Mouse (Mus musculus): ENCODE results near the gene Limk2.

Limk2 gene

GRCm38 (mm10) chr11:3412111-3412510 is 3.1 kb upstream of the Limk2 start:
- DNase-seq (ENCODE audit: low spot score in 2 of 2) = no peak

- no peak for DNase-seq (ENCODE audit: low spot score in 2 of 2)
These were observed 625 bp downstream of the Limk2 start for GRCm38 (mm10) chr11:3408131-3408996.

GRCm38 (mm10) chr11:3404287-3405047 is 4.5 kb downstream of the Limk2 start:
- DNase-seq (ENCODE audit: low spot score in 2 of 2) = no peak

DNA sequence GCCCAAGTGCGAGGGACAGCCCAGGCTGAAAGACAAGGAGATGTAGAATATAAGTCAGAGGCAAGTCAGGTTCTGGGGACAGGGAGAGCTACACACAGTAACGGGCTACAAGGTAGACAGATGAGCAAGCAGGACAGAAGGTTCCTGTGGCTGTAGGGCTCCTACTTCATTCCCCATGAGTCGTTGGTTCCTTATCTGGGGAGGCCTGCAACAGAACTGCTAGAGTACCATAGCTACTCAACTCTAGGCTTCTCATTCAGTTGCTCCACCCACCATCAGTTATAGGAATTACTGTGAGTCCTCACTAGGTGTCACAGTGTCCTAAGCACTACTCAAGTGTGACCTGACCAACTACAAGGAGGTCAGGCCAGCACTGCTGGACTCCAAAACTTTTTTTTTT is 6.0 kb downstream of the Limk2 start:
- no peak for DNase-seq (ENCODE audit: low spot score in 2 of 2)

- DNase-seq (ENCODE audit: low spot score in 2 of 2) = no peak
These were observed 10.7 kb downstream of the Limk2 start for GRCm38 (mm10) chr11:3398318-3398717.

DNA sequence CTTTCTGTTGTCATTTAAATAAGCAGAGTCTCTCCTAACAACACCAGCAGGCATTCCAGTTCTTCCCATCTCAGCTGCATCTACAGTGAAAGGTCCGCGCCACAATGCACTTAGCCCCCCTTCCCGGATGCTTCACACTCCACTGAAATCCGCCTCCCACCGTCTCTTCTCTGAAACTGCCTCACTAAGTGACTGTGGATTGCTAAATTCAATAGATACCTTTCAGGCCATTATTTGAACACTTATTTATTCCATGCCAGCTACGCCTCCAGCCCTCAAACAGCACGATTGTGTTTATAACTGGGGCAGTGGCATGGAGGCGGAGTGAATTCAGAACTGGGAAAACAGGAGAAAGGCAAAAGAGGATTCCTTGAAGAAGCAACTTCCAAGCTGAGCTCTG is 12.4 kb downstream of the Limk2 start:
- DNase-seq (ENCODE audit: low spot score in 2 of 2) = no peak

DNA sequence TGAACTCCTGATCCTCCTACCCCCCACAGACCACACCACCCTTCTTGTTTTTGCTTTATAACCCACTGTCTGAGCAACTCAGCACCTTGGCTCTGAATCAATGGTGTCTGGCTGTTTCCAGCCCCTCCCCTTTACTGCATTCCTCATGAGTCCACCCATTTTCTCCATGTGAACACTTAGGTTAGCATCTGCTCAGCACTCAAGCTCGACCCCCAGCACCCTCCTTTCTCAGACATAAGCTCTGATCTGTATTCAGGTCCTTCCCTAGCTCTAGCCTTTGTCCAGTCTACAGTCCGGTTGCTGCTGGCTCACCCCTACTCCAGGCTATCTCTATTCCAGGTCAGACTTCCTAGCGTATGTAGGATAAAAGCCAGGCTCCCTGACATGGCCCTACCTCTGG is 12.9 kb downstream of the Limk2 start:
- no peak for DNase-seq (ENCODE audit: low spot score in 2 of 2)

GRCm38 (mm10) chr11:3394520-3394919 is 14.5 kb downstream of the Limk2 start:
- no peak for DNase-seq (ENCODE audit: low spot score in 2 of 2)

GRCm38 (mm10) chr11:3392526-3392925 is 16.5 kb downstream of the Limk2 start:
- no peak for DNase-seq (ENCODE audit: low spot score in 2 of 2)

DNA sequence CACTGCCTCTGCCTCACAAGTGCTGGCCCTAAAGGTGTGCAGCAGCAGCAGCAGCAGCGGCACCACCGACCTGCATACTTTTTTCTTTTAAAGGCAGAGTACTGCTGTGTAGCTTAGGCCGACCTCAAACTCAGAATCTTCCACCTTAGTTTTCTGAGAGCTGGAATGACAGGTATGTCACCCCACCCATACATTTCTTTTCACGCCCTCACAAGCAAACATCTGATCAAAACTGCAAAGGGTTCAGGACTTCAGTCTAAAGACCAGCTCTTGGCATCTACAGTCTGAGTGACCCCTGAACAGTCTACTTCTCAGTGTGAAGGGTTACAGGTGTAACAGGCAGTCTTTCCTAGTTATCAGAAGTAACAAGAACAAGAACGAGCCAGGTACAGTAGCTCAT is 18.2 kb downstream of the Limk2 start:
- no peak for DNase-seq (ENCODE audit: low spot score in 2 of 2)

GRCm38 (mm10) chr11:3389996-3390395 is 19.0 kb downstream of the Limk2 start:
- DNase-seq (ENCODE audit: low spot score in 2 of 2) = no peak

GRCm38 (mm10) chr11:3387482-3388196 is 21.4 kb downstream of the Limk2 start:
- DNase-seq (ENCODE audit: low spot score in 2 of 2) = no peak

GRCm38 (mm10) chr11:3386941-3387368 is 22.0 kb downstream of the Limk2 start:
- DNase-seq (ENCODE audit: low spot score in 2 of 2) = peak; percentile 65 to 78

DNA sequence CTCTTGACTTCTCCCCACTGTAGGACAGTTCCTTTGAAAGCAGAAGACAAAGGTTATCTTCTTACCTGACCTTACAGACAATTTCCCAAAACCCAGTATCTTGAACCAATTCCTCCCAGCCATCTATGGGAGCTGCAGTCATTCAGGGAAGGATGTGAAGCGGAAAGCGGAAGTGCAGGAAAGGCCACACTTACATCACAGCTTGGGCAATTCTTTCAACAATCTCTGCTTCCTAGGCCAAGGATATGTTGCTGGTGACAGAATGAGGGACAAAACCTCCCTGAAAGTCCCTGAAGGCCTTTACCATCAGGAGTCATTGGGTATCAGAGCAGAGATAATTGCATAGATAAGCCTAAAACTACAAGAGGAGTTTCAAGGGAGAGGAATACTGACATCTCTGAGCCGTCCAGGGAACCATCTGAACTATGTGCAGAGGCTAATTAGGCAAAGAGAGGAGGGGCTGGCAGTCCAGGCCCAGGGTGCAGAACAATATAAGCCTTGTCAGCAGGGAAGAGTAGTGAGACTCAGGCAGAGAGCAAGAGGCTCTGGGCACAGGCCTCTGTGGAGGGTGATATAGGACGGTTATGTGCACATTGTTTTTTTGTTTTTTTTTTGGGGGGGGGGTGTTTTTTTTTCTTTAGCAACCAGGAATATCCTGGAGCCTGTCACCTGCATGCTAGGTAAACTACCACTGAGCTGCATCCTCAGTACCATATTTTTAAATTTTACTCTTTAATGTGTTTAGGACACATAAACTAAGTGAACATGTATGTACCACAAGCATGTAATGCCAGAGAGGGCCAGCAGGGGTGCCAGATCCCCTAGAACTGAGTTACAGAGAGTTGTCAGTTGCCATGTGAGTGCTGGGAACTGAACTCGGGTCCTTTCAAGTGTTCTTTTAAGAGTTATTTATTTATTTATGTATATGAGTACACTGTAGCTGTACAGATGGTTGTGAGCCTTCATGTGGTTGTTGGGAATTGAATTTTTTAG is 26.1 kb downstream of the Limk2 start:
- no peak for DNase-seq (ENCODE audit: low spot score in 2 of 2)

GRCm38 (mm10) chr11:3381148-3381814 is 27.7 kb downstream of the Limk2 start:
- no peak for DNase-seq (ENCODE audit: low spot score in 2 of 2)

DNA sequence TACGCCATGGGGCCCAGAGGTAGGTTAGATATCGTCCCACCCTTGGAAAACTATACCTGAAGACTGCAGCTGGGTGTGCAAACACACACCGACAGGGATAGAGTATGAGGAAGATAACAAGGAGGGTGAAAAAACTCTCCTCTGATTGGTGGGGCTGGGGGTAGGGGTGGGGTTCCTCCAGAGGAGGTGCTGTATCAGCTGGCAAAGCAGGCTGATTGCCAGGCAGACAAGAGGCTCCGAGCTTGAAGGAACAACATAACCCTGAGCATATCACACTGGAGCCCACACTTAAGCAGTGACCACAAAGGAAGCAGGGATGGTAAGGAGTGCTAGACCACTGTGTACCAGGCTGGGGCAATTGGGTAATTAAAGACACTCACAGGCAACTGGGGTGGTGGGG is 29.6 kb downstream of the Limk2 start:
- no peak for DNase-seq (ENCODE audit: low spot score in 2 of 2)

GRCm38 (mm10) chr11:3374741-3375140 is 34.2 kb downstream of the Limk2 start:
- DNase-seq (ENCODE audit: low spot score in 2 of 2) = no peak

DNA sequence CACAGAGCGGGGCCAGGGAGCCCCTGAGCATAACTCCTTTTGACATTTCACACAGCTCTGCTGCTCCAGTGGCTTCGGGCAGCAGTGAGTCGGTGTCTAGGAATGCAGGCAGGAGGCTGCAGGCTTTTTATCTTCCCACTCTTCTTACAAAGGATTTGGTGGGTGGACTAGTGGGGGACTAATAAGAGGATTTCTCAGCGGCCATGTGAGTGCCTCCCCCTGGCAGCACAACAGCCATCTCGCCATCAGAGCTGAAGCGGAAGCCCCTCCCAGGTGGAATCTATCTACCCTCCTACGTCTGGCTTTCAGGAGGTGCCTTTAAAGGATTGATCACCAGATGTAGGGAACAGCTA is 34.7 kb downstream of the Limk2 start:
- no peak for DNase-seq (ENCODE audit: low spot score in 2 of 2)

GRCm38 (mm10) chr11:3373591-3374292 is 35.2 kb downstream of the Limk2 start:
- no peak for DNase-seq (ENCODE audit: low spot score in 2 of 2)
